Mouse (Mus musculus) heart, adult 9 months (tissue): ENCODE measurements around the gene Fgf15.

ENCODE experiments used
- DNase-seq, 2 experiments: peaks; one replicate each; pipeline ENCODE4 v3.0.0; 2022; ENCODE audit warnings: low spot score in 2 of 2

The Fgf15 gene

DNA sequence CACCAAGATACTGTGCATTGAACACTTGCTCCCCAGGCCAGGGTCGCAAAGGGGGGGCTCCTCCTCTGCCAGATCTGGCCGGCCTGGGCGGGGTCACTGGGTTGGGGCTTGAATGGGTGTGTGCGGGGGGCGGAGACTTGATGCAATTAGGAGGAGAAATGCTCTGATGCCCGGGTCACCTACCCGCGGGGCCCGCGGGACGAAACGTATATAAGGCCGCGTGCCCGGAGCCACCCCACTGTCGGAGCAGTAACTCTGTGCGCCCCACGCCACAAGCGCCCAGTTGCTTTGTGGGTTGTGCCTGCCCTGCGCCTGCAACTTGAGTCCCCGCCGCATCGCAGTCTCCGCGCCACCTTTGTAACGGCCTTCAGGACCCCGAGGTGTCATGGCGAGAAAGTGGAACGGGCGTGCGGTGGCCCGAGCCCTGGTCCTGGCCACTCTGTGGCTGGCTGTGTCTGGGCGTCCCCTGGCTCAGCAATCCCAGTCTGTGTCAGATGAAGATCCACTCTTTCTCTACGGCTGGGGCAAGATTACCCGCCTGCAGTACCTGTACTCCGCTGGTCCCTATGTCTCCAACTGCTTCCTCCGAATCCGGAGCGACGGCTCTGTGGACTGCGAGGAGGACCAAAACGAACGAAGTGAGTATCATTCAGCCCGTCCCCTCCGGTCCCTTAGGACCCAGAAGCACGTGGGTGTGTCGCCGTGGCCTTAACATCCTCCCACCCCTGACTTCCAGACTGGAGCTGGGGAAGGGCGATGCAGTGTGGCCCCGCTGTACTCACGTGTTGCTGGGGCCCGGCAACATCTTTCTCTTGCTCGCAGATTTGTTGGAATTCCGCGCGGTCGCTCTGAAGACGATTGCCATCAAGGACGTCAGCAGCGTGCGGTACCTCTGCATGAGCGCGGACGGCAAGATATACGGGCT lies at the start of gene Fgf15:
Gene Fgf15, plus strand, starts transcription at position 238 of the 925 bp plus-strand sequence.
- no peak for DNase-seq

DNA sequence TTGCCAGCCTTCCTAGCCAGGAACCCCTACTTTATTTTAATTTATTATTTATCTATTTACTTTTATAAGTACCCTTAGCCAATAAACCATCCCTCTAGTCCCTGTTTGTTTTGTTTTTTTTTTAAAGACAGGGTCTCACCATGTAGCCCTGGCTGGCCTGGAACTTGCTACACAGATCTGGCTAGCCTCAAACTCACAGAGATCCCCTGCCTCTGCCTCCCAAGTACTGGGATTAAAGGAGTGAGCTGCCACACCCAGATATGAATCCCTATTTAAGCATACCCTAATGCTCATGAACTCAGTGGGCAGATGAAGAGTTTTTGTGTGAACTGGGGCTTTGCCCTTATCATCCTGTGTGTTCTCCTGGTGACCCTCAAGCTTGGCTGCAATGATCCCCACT lies 49.3 kb upstream of the Fgf15 start, which contains the start of gene Fgf4:
Gene Fgf4, plus strand, starts transcription at position 301 of the 400 bp plus-strand sequence.
- DNase-seq: no peak

DNA sequence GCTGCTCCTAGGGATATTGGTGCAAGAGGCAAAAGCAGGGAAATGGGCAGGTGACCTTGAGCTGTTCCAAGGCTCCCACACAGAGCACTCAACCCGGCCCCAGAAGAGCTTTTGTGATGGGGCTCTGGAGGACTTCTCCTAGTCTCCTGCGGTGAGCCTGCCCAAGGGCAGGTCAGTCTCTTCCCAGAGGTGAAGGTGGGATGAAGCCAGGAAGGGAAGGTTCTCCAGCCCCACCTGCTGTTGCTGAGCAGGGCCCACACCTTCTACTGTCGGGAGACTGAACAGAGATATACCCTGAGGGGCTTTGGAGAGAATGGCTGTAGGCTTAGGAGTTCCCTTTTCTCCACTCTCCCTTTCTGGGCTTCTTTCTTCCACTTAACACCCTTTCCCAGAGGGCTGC lies 45.0 kb upstream of the Fgf15 start:
- DNase-seq: no peak

DNA sequence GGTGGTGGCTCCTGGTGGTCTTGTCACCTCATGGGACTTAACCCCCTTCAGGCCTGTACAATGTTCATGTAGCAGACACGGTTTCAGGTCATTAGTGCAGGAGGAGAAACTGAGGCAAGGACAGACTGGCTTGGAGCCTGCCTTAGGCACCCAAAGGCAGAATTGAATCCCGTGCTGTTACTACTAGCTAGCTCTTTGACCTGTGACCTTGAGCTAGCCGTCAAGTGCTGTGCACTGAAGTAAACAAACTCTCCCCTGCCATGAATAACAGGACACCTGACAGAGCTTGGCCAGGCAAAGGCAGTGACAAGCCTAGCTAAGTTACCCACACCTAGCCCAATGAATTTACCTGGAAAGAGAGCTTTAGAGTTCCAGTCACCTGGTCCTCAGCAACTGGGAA lies 41.4 kb upstream of the Fgf15 start:
- no peak for DNase-seq

DNA sequence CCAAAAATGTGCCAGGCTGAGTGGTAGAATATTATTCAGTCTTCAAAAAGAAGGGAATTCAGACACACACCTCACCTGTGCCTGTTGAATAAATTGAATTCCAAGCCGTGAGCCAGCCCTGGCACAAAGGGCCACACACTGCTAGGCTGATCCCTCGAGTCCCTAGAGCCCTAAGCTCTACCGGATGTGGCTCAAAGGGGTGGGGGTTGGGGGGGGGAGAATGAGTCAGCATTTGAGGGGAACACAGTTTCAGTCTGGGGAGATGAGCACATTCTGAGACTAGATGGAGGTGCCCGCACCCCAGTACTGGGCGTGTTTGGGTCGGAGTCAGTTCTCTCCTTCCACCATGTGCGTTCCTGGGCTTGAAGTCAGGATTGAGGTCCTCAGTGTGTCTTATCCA lies 39.2 kb upstream of the Fgf15 start:
- no peak for DNase-seq

DNA sequence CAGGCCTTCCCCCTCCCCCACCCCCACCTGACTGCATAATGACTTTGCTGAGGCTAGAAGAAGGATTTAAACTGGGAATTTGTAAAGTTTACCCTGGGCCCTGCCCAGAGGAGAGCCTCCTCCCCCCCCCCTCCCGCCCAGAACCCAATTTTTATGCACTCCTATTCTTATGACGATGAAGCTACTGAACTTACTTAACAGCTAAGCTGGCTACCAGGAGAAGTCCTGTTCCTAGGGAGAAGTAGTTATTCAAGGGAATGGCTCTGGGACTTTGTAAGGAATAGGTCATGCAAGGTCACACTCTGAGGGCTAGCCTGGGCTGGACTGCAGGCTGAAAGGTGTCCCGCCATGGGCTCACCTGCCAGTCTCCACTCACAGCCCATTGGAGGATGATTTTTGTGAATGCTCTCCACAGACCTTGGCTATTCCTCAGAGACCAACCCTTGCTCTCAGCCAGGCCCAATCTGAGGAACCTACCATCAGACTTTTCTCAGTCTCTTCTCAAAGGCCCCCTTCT lies 38.4 kb upstream of the Fgf15 start:
- no peak for DNase-seq

DNA sequence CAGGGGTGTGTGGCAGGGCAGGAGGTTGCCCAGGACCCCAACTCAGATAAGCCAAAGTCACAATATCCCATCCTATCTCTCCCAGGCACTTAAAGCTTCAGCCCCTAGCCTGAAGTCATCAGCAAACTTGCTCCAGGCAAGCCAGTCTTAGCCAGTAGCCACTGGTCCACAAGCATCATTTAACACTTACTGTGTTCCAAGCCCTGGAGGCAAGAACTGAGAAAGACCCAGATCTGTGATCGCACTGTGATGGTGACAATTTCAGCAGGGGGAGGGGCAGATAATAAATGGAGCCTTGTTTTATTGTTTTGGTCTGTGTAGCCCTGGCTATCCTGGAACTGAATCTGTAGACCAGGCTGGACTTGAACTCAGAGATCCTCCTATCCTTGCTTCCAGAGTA lies 37.6 kb upstream of the Fgf15 start:
- no peak for DNase-seq

DNA sequence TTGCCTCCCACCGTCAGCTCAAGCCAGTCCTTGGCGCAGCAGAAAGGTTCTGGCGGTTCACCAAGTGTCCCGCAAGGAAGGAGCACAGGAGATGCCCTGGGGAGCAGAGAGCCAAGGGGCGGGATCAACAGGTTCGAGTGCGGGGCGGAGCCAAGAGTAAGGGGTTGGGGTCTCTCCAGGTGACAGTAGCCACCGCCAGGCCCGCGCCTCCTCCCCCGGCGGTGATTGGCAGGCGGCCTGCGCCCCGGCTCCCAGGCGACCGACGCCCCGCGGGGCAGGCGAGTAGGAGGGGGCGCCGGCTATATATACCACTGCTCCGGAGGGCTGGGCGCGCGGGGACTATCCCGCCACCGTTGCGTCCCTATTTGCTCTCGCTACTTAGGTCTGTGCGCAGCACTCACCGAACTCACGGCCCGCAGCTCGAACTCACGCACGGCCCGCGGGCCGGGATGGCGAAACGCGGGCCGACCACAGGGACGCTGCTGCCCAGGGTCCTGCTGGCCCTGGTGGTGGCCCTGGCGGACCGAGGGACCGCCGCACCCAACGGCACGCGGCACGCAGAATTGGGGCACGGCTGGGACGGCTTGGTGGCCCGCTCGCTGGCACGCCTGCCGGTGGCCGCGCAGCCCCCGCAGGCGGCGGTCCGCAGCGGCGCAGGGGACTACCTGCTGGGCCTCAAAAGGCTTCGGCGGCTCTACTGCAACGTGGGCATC lies 35.1 kb upstream of the Fgf15 start:
- DNase-seq: no peak

DNA sequence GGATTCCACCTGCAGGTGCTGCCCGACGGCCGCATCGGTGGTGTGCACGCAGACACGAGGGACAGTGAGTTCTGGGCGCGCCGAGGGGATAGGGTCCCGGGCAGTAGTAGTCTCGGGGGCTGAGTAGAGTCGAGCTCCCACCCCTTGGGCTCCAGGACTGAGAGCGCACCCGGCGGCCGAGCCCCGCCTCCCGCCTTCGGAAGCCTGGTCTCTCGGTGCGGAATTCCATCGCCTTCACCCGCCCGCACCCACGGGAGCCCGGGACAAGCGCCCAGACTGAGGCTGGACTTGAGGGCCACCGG lies 34.6 kb upstream of the Fgf15 start:
- no peak for DNase-seq

DNA sequence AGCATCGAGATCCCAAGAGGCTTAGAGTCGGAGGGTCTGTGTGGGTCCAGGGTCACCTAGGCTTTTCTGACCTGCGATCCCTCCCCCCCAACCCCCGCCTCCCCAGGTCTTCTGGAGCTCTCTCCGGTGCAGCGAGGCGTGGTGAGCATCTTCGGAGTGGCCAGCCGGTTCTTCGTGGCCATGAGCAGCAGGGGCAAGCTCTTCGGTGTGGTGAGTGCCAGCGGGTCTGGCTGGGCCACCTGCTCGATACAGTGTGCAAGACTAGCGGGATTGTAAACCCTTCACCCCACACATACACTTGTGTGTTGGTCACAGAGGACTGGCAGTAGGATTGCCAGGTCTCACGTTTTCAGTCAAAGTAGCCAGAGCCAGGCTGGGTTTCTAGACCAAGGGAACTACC lies 34.2 kb upstream of the Fgf15 start:
- DNase-seq: no peak

DNA sequence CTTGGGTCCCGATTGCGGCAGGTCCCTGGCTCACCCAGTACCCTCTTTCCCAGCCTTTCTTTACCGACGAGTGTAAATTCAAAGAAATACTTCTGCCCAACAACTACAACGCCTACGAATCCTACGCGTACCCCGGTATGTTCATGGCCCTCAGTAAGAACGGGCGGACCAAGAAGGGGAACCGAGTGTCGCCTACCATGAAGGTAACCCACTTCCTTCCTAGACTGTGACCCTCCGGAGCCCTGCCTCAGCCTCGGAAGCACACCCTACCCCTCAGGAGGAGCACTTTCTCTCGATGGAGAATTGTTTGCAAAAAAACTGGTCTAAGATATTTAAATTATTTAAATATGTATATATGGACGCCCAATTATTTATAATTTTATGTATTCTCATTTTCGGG lies 33.6 kb upstream of the Fgf15 start:
- no peak for DNase-seq

DNA sequence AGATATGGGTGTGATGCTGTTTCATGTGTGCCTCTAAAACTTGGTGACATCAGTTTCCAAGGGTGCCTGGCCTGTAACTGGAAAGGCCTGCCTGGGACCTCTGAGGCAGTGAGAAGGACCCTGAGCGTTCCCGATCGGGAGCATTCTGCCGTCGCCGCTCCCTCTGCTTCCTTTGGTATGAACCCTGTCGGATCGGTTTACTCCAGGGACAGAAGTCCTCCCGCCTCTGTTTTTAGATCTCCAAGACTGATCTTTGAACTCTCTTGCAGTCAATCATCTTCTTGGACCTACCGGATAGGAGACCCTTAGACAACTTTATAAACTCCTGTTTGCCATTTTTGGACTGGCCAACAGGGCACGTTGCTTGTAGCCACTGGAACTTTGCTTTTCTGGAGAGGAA lies 33.1 kb upstream of the Fgf15 start:
- no peak for DNase-seq

DNA sequence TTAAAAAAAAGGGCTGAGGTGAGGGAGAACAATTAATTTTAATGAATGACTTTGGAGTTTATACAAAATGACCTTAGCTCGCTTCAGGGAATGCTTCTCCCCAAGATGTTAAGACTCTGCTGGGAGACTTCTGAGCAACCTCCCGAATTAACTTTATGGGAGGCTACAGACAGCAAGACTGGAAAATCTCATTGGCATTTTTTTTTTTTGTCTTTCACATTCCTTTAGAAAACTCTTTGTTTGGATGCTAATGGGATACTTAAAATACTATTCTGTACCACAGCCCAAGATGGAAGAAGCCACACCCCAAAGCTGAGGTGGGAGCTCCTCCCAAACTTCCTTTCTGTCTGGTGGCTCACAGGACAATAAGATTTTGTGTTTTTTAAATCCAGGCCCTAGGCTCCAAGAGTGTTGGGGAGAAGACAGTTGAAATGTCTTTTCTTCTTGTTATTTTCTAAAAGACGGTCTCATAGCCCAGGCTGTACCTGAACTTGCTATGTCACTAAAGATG lies 32.1 kb upstream of the Fgf15 start:
- no peak for DNase-seq

DNA sequence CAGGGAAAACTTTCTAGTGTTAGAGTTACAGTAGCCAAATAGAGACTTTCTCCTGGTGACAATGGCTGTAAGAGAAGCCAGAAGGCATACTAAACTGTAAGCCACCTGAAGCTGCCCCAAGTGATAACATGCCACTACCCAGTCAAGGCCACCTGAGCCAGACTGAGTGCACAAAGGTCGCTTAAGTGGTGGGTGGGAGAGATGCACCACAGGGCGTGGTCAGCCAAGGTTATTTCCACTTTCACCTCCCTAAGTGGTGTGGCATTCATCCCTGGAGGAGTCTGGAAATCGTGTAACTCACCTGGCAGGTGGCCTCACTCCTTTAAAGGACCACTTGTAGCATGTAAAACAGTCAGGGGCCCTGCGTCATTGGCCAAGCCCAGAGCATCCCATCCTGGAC lies 29.2 kb upstream of the Fgf15 start:
- DNase-seq: no peak

DNA sequence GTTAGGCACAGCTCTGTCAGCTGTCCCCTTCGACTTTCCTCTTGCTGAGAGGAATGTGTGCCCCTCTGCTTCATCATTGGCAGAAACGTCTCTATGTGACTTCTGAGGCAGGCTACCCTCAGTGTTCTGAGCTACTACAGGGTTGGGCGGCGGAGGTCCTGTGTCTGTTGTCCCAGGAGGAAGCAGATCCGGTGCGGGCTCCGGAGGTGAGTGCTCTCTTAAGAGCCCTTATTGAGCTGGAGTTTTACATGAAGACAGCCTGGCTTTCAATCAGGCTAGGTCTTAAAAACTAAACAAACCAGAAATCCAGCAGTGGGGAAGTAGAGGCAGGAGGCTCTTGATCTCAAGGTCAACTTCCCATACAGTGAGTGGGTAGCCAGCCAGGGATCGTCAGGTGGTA lies 28.7 kb upstream of the Fgf15 start:
- DNase-seq: no peak

DNA sequence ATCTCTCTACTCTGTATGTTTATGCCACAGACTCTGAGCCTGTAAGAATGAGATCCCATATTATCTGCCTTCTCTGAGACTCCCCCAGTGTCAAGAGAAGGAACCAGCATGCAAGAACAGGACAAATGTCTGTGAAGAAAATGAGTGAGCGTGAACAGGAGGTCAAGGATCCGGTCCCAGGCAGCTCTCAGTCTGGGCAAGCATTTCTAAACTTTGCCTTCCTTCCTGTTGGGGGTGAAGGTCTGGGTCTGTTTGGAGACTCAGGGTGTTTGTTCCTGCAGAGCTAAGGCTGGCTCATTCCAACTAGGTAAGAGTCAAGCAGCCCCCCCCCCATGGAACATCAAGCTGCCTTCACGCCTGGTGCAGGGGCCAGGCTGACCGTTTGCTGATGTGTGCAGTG lies 23.9 kb upstream of the Fgf15 start:
- DNase-seq: no peak

DNA sequence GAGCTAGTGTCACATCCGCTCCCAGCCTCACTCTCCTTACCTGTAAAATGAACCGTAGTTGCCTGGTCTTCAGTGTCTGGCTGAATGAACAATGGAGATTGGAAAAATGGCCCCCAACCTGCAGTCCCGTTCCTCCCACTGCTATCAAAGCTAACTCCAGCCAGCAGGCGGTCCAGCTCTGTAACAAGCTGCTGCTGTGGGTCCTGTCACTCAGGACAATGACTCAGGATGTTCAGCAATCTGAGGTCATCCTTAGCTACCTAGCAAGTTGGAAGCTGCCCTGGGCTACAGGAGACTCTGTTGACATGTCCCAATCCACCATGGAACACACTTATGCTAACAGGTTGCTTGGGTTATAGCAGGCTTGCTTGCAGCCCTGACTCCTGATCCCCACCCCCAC lies 23.2 kb upstream of the Fgf15 start:
- DNase-seq: no peak

DNA sequence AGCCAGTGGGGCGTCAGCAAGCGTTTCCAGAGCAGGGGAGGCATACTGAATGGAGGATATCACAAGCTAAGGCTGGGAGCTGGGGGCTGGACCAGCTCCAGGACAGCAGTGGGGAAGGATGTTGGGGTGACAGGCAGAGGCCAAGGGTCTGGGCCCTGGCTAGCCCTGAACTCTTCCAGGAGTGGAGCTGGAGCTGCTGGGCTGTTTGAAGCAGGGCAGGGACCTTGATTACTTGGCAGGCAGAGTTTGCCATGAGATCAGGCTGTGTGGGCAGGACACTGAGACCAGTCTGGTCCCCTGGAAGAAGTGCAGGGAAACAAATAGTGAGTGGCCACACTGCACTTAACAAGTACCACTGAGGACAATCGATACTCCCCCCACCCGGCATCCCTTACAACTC lies 22.1 kb upstream of the Fgf15 start:
- no peak for DNase-seq

DNA sequence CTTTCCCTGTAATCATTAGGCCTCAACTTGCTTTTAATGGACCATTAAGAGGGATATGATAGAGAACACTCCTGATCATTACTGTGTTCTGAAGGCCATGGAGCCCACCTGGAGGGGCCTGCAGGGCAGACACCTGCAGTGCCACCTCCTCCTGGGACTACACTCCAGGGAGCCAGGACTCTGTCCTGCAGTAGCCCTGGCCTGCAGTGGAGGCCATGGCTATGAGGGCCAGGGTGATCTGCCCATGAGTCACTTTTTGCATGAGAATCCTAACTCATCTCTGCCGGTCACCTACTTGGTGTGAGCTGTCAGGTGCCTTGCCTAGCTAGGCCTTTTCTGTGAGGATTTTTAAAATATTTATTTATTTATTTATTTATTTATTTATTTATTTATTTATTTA lies 17.9 kb upstream of the Fgf15 start:
- DNase-seq: no peak

DNA sequence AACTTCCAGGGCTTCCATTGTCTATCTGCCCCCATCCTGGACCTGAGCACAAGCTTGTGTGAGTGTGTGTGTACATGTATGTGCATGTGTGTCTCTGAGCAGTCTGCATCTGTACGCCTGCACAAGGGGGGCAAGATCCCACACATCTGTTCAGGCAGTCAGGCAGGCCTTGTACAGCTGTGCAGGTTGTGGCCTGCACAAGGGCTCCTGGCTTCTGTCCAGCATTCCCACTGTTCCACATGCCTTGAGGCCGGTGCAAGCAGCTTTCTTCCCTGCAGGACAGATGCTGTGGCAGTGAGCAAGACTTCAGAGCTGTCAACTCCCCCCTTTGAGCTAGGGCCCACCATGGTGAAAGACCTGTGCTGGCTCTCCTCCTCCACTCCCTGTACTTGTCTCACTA lies 13.2 kb upstream of the Fgf15 start:
- no peak for DNase-seq

DNA sequence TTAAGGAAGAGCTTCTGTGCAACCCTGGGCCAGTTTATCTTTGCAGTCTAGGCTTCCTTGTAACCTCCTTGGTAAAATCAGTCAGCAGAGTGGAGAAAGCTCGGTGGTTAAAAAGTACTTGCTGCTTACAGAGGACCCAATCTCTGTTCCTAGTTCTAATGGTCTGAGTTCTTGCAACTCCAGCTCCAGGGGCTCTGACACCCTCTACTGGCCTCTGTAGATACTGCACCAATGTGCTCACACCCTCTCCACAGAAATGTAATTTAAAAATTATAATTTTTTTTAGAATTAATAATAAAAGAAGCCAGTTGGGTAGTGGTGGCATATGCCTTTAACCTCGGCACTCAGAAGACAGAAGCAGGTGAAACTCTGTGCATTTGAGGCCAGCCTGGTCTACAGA lies 8.7 kb upstream of the Fgf15 start:
- no peak for DNase-seq

DNA sequence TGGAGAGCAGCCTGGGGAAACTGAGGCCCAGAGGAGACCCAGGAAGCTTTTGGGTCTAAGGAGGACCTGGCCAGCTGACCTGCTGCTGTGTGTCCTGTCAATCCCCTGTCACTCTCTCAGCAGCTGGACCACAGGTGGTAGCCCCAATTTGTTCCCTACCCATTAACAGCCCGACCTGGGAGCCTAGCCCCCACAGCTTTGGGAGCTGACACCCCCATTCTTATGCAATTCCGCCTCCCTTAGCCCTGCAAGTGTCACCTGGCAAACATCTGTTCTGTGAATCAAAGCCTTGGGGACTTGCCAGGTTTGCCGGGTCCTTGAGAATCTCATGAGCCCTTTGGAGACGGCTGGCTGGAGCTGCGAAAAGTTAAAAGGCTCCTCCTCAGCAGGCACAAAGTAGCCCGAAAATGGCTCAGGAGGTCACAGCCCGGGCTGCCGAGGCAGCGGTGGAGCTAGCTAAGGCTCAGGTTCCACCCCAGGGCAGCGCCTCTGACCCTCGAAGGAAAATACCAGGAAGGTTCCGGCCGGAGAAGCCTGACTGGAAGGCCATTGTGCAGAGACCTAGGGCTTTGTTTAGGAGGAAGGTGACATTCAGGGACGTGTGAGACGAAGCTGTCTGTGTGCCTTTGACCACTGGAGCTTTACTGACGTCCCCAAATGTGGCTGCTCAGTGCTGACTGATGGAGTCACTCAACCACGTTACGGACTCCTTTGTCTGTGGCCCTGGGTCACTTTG lies 7.6 kb upstream of the Fgf15 start:
- no peak for DNase-seq
